Mouse (Mus musculus) forebrain, embryonic 16.5 days (tissue): ENCODE results near the gene Tmem88. TPM values are rescaled to one million over a fixed set of nuclear protein-coding genes. Genes with fewer than 3 reads are reported as not detected.

Experiments used
- ATAC-seq: fragments of 200-750 bp; cut with Nextera tagmentation; 2 replicates; pipeline ENCODE4 v1.8.0; 2017; ENCODE audit warnings: mild to moderate bottlenecking, moderate library complexity
- H3K27ac ChIP-seq: fragments of 300-500 bp; sonication (generic); 2 replicates; pipeline ENCODE4 v1.5.1; 2014; ENCODE audit warnings: low read length, control low read depth
- H3K27me3 ChIP-seq: fragments of 300-500 bp; sonication (generic); replicated peaks from 2 replicates; pipeline ENCODE4 v1.6.1; 2014; ENCODE audit warnings: low read length; ENCODE audit not compliant: control insufficient read depth, insufficient read depth
- H3K36me3 ChIP-seq: fragments of 300-500 bp; sonication (generic); 2 replicates; pipeline ENCODE4 v1.6.1; 2014; ENCODE audit not compliant: control insufficient read depth, insufficient read depth
- H3K4me1 ChIP-seq: fragments of 300-500 bp; sonication (generic); replicated peaks from 2 replicates; pipeline ENCODE4 v1.6.1; 2014; ENCODE audit warnings: low read length; ENCODE audit not compliant: control insufficient read depth, insufficient read depth
- H3K4me2 ChIP-seq: fragments of 300-500 bp; sonication (generic); 2 replicates; pipeline ENCODE4 v1.6.1; 2014; ENCODE audit warnings: mild to moderate bottlenecking, low read length, control low read depth
- H3K4me3 ChIP-seq: fragments of 300-500 bp; sonication (generic); replicated peaks from 2 replicates; pipeline ENCODE4 v1.5.1; 2014; ENCODE audit warnings: mild to moderate bottlenecking, low read length, control low read depth
- H3K9ac ChIP-seq: fragments of 300-500 bp; sonication (generic); replicated peaks from 2 replicates; pipeline ENCODE4 v1.6.1; 2014; ENCODE audit warnings: low read depth, low read length, control low read depth
- H3K9me3 ChIP-seq: fragments of 300-500 bp; sonication (generic); 2 replicates; pipeline ENCODE4 v1.6.1; 2016; ENCODE audit warnings: low read length; ENCODE audit not compliant: control insufficient read depth
- WGBS: fragments of 180-500 bp; shearing (Covaris S2); extraction: QIAGEN DNeasy Blood & Tissue Kit; methylation state at CpG from one replicate; pipeline ENCODE4 v1.1.7; 2014; 5-methylcytosine and 5-hydroxymethylcytosine counted together
- polyA plus RNA-seq: library from polyadenylated mRNA; unstranded; fragments of >200 nt; fragmentation: Nextera tagmentation; extraction: Ambion mirVana; gene quantifications from 2 replicates; pipeline ENCODE4 v1.2.1, GENCODE M21; 2015

Tmem88 gene
- polyA plus RNA-seq, 1 experiment from 2014 or later, result 5.9 TPM

DNA sequence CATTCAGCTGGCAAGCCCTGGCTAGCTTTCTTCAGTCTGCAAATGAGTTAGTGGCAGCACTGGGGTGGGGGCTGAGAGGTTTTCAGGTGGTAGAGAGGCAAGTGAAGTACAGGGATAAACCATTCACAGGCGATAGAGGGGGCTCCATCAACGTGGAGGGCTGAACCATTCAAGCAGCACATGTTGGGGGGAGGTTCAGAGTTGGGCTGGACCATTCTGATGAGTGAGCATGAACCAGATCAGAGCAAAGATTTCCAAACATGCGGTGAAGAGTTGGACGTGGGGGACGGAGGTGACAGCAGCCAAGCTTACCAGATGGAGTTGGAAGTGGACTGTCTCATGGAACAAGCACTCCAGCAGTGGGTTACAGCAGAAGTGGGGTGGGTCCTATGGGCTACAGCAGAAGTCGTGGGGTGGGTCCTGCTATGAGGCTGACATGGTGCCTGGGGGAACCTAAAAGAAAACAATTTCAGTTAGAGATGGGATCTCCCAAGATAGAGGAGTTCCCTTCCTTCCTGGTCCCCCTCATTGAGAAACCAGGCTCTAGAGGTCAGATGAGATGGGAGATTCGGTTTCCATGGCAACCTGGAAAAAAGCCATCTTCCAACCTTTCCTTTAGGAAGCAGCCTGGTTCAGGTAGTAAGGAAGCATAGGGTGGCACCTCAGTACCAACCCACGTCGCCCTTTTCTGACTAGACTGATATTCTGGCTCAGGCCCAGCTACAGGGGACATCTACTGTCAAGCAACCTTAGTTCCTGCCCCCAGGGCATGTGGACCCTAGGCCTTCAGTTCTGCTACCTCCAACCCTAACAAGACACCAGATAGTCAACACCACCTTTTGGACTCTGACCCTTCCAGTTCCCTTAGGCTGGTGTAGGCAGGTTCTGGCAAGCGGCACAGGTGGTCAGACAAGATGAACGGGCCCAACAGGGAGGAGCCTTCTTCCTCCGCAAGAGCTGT is 15.5 kb upstream of the Tmem88 start, which contains the start of gene Kdm6b:
Gene Kdm6b (minus strand): TSS at position 455 of the 961 bp plus-strand sequence.
- 26% methylated on average over 12 of the region's 12 CpGs for WGBS
- peak within 1 kb of the TSS; percentile 97 for H3K9ac ChIP-seq
- ATAC-seq, result no peak
- no peaks in the 10 kb centered on the region for H3K36me3 ChIP-seq
- H3K4me3 ChIP-seq, result peak within 1 kb of the TSS; percentile 75
- H3K27me3 ChIP-seq, result no peaks in the 10 kb centered on the region
- H3K9me3 ChIP-seq, result no peaks in the 10 kb centered on the region
- peak within 1 kb of the TSS; percentile 96 for H3K4me2 ChIP-seq
- peak within 1 kb of the TSS; percentile 99 for H3K27ac ChIP-seq
- peaks cover 61% of the 10 kb centered on the region for H3K4me1 ChIP-seq

GRCm38 (mm10) chr11:69412548-69412947 is 14.5 kb upstream of the Tmem88 start:
- H3K27me3 ChIP-seq, result no peaks in the 10 kb centered on the region
- WGBS, result 61% methylated on average over 7 of the region's 7 CpGs
- H3K9ac ChIP-seq, result peak overlapping the region; percentile 89; the same call in 1 of the 2 replicates
- H3K4me1 ChIP-seq, result peaks cover 67% of the 10 kb centered on the region
- peak overlapping the region; percentile 96 for H3K4me2 ChIP-seq
- no peaks in the 10 kb centered on the region for H3K9me3 ChIP-seq
- peaks cover 3% of the 10 kb centered on the region; the same call in 1 of the 2 replicates for H3K36me3 ChIP-seq
- peak overlapping the region; percentile 99 for H3K27ac ChIP-seq
- ATAC-seq, result no peak
- H3K4me3 ChIP-seq, result peak overlapping the region; percentile 86

DNA sequence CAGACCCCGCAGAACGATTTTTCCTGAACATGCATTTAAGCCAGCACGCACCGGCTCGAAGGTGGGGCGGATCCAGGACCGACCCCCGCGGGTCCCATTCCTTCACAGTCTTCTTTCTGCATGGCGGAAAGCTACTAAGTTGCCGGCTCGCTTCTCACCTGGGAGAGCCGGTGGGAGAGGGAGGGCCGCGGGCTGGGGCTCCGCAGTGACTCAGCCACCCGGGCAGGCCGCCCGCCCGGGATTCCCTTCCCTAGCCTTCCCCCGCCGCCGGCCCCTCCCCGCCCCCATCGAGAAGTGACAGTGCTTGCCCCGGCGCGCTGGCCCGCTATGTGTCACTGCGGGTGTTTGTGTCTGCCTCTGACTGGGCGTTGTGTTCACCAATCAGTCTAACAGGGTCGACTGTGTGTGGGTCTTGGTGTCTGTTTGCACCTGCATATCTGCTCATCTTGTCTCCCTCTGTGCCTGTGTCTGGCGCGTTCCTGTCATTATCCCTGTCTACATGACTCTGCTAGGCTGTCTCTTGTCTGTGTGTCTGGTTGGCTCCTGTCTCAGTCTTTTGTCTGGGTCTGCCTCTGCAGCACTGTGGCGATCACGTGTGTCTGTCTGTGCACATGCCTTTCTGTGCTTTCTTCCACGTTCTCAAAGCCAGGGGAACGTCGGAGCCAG is 13.6 kb upstream of the Tmem88 start:
- H3K36me3 ChIP-seq, result peaks cover 11% of the 10 kb centered on the region
- peak overlapping the region; percentile 91 for H3K27ac ChIP-seq
- ATAC-seq, result no peak
- H3K4me3 ChIP-seq, result peak overlapping the region; percentile 86
- H3K27me3 ChIP-seq, result no peaks in the 10 kb centered on the region
- H3K9ac ChIP-seq, result peak overlapping the region; percentile 89
- H3K4me1 ChIP-seq, result peaks cover 58% of the 10 kb centered on the region
- WGBS, result under 1% methylated on average over 38 of the region's 39 CpGs
- H3K4me2 ChIP-seq, result peak overlapping the region; percentile 96
- no peaks in the 10 kb centered on the region for H3K9me3 ChIP-seq

- H3K36me3 ChIP-seq, result peaks cover 17% of the 10 kb centered on the region
- peak; percentile 18 for ATAC-seq
- peak overlapping the region; percentile 89 for H3K9ac ChIP-seq
- H3K27ac ChIP-seq, result peak overlapping the region; percentile 91
- H3K4me2 ChIP-seq, result peak overlapping the region; percentile 96
- H3K27me3 ChIP-seq, result no peaks in the 10 kb centered on the region
- peaks cover 56% of the 10 kb centered on the region for H3K4me1 ChIP-seq
- H3K9me3 ChIP-seq, result no peaks in the 10 kb centered on the region
- 0% methylated on average over 26 of the region's 26 CpGs for WGBS
- H3K4me3 ChIP-seq, result peak overlapping the region; percentile 86
Measured at GRCm38 (mm10) chr11:69411073-69411535, 13.1 kb upstream of the Tmem88 start.

- no peaks in the 10 kb centered on the region for H3K9me3 ChIP-seq
- peak overlapping the region; percentile 96 for H3K4me2 ChIP-seq
- ATAC-seq, result peak; percentile 4; the same call in 1 of the 2 replicates
- peak overlapping the region; percentile 86 for H3K4me3 ChIP-seq
- WGBS, result under 1% methylated on average over 41 of the region's 41 CpGs
- H3K27me3 ChIP-seq, result no peaks in the 10 kb centered on the region
- peaks cover 56% of the 10 kb centered on the region for H3K4me1 ChIP-seq
- H3K27ac ChIP-seq, result peak overlapping the region; percentile 91
- H3K36me3 ChIP-seq, result peaks cover 21% of the 10 kb centered on the region
- peak overlapping the region; percentile 89 for H3K9ac ChIP-seq
Measured at GRCm38 (mm10) chr11:69410310-69411072, 12.5 kb upstream of the Tmem88 start.

DNA sequence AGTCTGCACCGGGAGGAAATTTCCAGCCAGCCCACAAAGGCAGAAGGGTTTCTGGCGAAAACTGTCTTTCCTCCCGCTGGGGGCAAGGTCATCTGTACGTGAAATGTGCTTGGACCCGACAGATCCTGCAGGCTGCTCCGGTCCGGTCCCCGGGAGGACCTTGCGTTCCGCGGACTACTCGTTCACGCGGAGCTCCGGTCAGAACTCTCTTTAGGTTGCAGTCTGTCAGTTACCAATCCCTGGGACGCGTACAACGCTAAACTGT is 11.9 kb upstream of the Tmem88 start:
- Histone ChIP-seq H3K27ac (peak overlapping the region; percentile 91), H3K9me3 (no peaks in the 10 kb centered on the region), H3K9ac (peak overlapping the region; percentile 89), H3K27me3 (no peaks in the 10 kb centered on the region), H3K36me3 (peaks cover 26% of the 10 kb centered on the region), H3K4me1 (peaks cover 53% of the 10 kb centered on the region), H3K4me3 (peak overlapping the region; percentile 86), H3K4me2 (peak overlapping the region; percentile 96)
- ATAC-seq, result no peak
- WGBS, result under 1% methylated on average over 18 of the region's 18 CpGs

DNA sequence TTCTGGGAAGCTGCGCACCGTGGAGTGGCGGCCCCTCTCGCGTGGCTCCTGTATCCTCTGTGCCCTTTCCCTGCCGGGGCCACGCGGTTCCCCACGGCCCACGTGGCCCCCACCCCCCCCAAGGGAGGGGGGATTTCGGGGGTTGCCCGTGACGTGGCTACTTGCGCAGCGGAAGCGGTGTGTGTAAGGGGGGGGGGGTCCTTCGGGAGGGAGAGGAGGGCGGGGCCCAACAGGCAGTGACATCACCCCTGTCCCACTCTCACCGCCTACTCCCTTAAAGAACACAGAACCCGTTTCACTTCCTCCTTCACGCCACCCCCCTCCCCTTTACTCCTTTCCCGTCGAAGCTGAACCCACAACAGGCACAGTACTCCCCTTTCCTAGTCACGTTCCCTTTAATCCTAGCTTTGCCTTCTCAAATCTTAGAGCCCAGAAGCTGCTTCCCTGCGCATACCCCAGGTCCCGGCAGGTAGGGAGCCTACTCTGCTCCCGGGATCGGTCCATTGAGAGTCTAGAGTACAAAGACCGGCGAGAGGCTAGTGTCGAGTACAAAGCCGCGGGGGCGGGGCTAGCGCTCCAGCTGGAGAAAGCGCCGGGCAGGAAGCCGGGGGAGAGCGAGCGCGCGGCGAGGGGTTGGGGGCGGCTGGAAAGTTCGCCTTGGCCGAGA is 11.5 kb upstream of the Tmem88 start:
- 0% methylated on average over 38 of the region's 46 CpGs for WGBS
- peak overlapping the region; percentile 89 for H3K9ac ChIP-seq
- peaks cover 48% of the 10 kb centered on the region for H3K4me1 ChIP-seq
- H3K4me2 ChIP-seq, result peak overlapping the region; percentile 96
- H3K9me3 ChIP-seq, result no peaks in the 10 kb centered on the region
- H3K27ac ChIP-seq, result peak overlapping the region; percentile 91
- peak; percentile 57 for ATAC-seq
- H3K27me3 ChIP-seq, result no peaks in the 10 kb centered on the region
- peak overlapping the region; percentile 86 for H3K4me3 ChIP-seq
- peaks cover 30% of the 10 kb centered on the region for H3K36me3 ChIP-seq

DNA sequence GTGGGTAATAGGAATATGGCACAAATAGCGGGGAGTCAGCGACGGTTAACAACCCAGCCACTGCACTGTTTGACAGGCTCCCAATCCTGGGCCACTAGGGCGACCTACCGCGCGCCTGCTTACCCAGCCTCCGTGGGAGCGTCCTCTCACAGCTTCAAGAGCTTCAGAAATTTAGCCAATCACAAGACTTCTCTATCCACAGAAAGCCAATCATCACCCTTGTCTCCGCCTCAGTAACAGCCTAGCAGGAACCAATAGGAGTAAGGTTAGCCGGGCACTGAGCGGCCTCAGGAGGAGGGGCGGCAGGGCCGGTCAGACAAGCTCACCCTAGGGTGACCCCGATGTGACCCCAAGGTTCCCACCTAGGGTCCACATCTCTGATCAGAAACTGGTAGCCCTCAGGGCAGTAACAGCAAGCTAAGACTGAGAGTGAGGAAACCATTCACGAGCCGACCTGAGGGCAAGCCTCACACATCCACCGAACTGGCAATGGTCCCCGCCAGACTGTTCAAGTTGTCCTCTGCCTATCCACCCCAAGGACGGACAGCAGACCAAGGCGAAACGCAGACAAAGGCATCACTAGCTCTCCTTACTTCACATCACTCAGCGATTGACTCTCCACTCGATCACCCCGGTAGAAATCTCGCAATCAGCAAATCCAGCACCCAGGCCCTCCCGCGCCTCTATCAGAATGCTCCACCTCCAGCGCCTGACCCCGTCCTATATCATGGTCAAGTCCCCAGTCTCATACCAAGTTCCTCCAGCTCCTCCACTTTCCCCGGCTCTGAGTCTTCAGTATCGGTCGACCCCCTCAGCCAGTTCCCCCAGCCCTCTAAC is 10.7 kb upstream of the Tmem88 start:
- H3K4me2 ChIP-seq, result peak overlapping the region; percentile 96
- H3K4me1 ChIP-seq, result peaks cover 41% of the 10 kb centered on the region
- H3K27ac ChIP-seq, result peak overlapping the region; percentile 91
- peak; percentile 77 for ATAC-seq
- peaks cover 36% of the 10 kb centered on the region for H3K36me3 ChIP-seq
- peak overlapping the region; percentile 89 for H3K9ac ChIP-seq
- no peaks in the 10 kb centered on the region for H3K9me3 ChIP-seq
- H3K27me3 ChIP-seq, result no peaks in the 10 kb centered on the region
- H3K4me3 ChIP-seq, result peak overlapping the region; percentile 86
- 0% methylated on average over 33 of the region's 33 CpGs for WGBS
